Mouse (Mus musculus) liver, postnatal 0 days (tissue): ENCODE results near the gene Ipo9.

Experiments used
- CTCF ChIP-seq: sonication (generic); IDR thresholded peaks from 2 replicates; pipeline ENCODE4 v1.5.1; 2016; ENCODE audit warnings: antibody characterized with exemption, low read depth
- EP300 ChIP-seq: IDR thresholded peaks from 2 replicates; pipeline ENCODE4 v1.6.1; 2016; ENCODE audit warnings: antibody characterized with exemption, low read depth, mild to moderate bottlenecking

- TF ChIP-seq EP300, result no peak
- TF ChIP-seq CTCF, result peak; percentile 76
These were observed at the start of gene Ipo9 for GRCm38 (mm10) chr1:135429901-135430668.
